ENCODE assay signal across 8 mouse cellular contexts in the genomic region with DNA sequence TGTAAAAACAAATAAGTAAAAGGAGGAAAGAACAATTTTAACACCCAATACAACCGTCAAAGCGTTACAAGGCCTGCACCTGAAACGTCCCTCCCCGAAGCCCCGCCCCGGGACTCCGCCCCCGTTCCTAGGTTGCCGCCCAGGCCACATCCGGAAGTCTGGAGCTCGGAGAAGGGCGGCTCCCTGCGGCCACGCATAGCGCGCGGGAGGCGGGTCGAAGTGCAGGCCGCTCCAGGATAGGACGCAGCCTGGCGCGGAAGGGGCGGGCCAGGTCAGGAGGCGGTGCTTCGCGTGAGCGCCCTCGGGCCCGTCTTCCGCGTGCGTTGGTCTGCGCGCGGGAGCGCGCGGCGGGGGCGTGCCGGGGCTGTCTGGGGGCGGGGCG. TPM values are rescaled to one million over a fixed set of nuclear protein-coding genes. Genes with fewer than 3 reads are reported as not detected.
DNase-seq lines count a peak whose midpoint lies in the region; ATAC-seq and TF ChIP-seq lines count a peak whose summit lies in the region.

No protein-coding gene starts in this region.

- no peaks in the 10 kb centered on the region for H3K27me3 ChIP-seq in embryonic facial prominence, embryonic 13.5 days
- H3K27me3 ChIP-seq in kidney, adult 2 months (replicated peaks; ENCODE audit: control insufficient read depth, insufficient read depth, low read length): no peaks in the 10 kb centered on the region
- no peaks in the 10 kb centered on the region for H3K27me3 ChIP-seq in limb, embryonic 12.5 days
- no peaks in the 10 kb centered on the region for H3K27me3 ChIP-seq in midbrain, embryonic 15.5 days (replicated peaks)
- no peaks in the 10 kb centered on the region for H3K27me3 ChIP-seq in spleen, adult 2 months (ENCODE audit: control insufficient read depth, insufficient read depth, low read length)

- peak overlapping the region; percentile 98 for H3K27ac ChIP-seq in embryonic facial prominence, embryonic 13.5 days
- peak overlapping the region; percentile 79 for H3K27ac ChIP-seq in kidney, adult 2 months (ENCODE audit: insufficient read depth, low read depth, low read length)
- H3K27ac ChIP-seq in limb, embryonic 12.5 days: peak overlapping the region; percentile 97
- H3K27ac ChIP-seq in midbrain, embryonic 15.5 days: peak overlapping the region; percentile 88
- peak overlapping the region; percentile 44; the same call in 1 of the 2 replicates for H3K27ac ChIP-seq in spleen, adult 2 months (ENCODE audit: insufficient read depth, low read length)

- H3K9me3 ChIP-seq in embryonic facial prominence, embryonic 13.5 days: no peaks in the 10 kb centered on the region
- H3K9me3 ChIP-seq in limb, embryonic 12.5 days: no peaks in the 10 kb centered on the region
- no peaks in the 10 kb centered on the region for H3K9me3 ChIP-seq in midbrain, embryonic 15.5 days

- peak overlapping the region; percentile 98 for H3K9ac ChIP-seq in embryonic facial prominence, embryonic 13.5 days
- peak overlapping the region; percentile 97 for H3K9ac ChIP-seq in limb, embryonic 12.5 days (replicated peaks)
- H3K9ac ChIP-seq in midbrain, embryonic 15.5 days: peak overlapping the region; percentile 86; the same call in 1 of the 2 replicates

- TF ChIP-seq CTCF in kidney, adult 2 months (conservative IDR thresholded peaks at IDR 0.05; ENCODE audit: insufficient read depth, insufficient read length, low read depth, low read length): no peak
- TF ChIP-seq CTCF in spleen, adult 2 months (IDR thresholded peaks at IDR 0.05; ENCODE audit: extremely low read depth, insufficient read depth, insufficient read length, insufficient replicate concordance): no peak

- WGBS in embryonic facial prominence, embryonic 13.5 days: 1% methylated on average over 44 of the region's 44 CpGs
- under 1% methylated on average over 41 of the region's 44 CpGs for WGBS in kidney, adult 2 months
- under 1% methylated on average over 44 of the region's 44 CpGs for WGBS in limb, embryonic 12.5 days
- WGBS in midbrain, embryonic 15.5 days: under 1% methylated on average over 30 of the region's 44 CpGs
- 1% methylated on average over 41 of the region's 44 CpGs for WGBS in spleen, adult 2 months

- H3K4me2 ChIP-seq in embryonic facial prominence, embryonic 13.5 days: peak overlapping the region; percentile 55
- H3K4me2 ChIP-seq in limb, embryonic 12.5 days: peak overlapping the region; percentile 49
- peak overlapping the region; percentile 60 for H3K4me2 ChIP-seq in midbrain, embryonic 15.5 days

- TF ChIP-seq POLR2A in kidney, adult 2 months (IDR thresholded peaks at IDR 0.05; ENCODE audit: low read depth, low read length): no peak
- TF ChIP-seq POLR2A in spleen, adult 2 months (IDR thresholded peaks at IDR 0.05; ENCODE audit: low read depth, low read length): no peak

- peaks cover 36% of the 10 kb centered on the region for H3K4me1 ChIP-seq in embryonic facial prominence, embryonic 13.5 days
- peaks cover 21% of the 10 kb centered on the region; the same call in 1 of the 2 replicates for H3K4me1 ChIP-seq in kidney, adult 2 months (ENCODE audit: control insufficient read depth, insufficient read depth, low read length)
- peaks cover 29% of the 10 kb centered on the region for H3K4me1 ChIP-seq in limb, embryonic 12.5 days (replicated peaks)
- H3K4me1 ChIP-seq in midbrain, embryonic 15.5 days: peaks cover 30% of the 10 kb centered on the region
- peaks cover 3% of the 10 kb centered on the region; the same call in 1 of the 2 replicates for H3K4me1 ChIP-seq in spleen, adult 2 months (ENCODE audit: control insufficient read depth, insufficient read depth, insufficient read length)

- H3K4me3 ChIP-seq in embryonic facial prominence, embryonic 13.5 days: peak overlapping the region; percentile 91
- peak overlapping the region; percentile 43 for H3K4me3 ChIP-seq in kidney, adult 2 months (ENCODE audit: insufficient read depth, low read depth, low read length)
- peak overlapping the region; percentile 92 for H3K4me3 ChIP-seq in limb, embryonic 12.5 days (replicated peaks)
- peak overlapping the region; percentile 67 for H3K4me3 ChIP-seq in midbrain, embryonic 15.5 days
- no peak overlapping the region for H3K4me3 ChIP-seq in spleen, adult 2 months (ENCODE audit: extremely low read depth, insufficient read depth, insufficient read length)

- ATAC-seq in embryonic facial prominence, embryonic 13.5 days (ENCODE audit: insufficient number of reproducible peaks, insufficient read depth, low FRiP score, low TSS enrichment, low read depth): peak; percentile 100
- peak; percentile 98 for ATAC-seq in limb, embryonic 12.5 days (ENCODE audit: insufficient number of reproducible peaks, insufficient read depth, low FRiP score, low TSS enrichment, low read depth)
- peak; percentile 99 for ATAC-seq in midbrain, embryonic 15.5 days (replicated peaks)

- no peaks in the 10 kb centered on the region for H3K36me3 ChIP-seq in embryonic facial prominence, embryonic 13.5 days
- no peaks in the 10 kb centered on the region for H3K36me3 ChIP-seq in kidney, adult 2 months (ENCODE audit: control insufficient read depth, insufficient read depth, low read length)
- no peaks in the 10 kb centered on the region for H3K36me3 ChIP-seq in limb, embryonic 12.5 days
- no peaks in the 10 kb centered on the region for H3K36me3 ChIP-seq in midbrain, embryonic 15.5 days (replicated peaks)
- H3K36me3 ChIP-seq in spleen, adult 2 months (ENCODE audit: control insufficient read depth, insufficient read depth, low read length): no peaks in the 10 kb centered on the region

- DNase-seq in 3134 (ENCODE audit: extremely low read depth, insufficient read length, low spot score): peak; percentile 96
- DNase-seq in adrenal gland, postnatal 36 days: peak; percentile 99 to 100
- DNase-seq in heart, adult 18-20 months: peak; percentile 98 to 99
- peak; percentile 99 for DNase-seq in kidney, adult 2 months
- DNase-seq in spleen, adult 2 months (ENCODE audit: low read depth in 1 of 2, low spot score in 2 of 2): peak; percentile 94 to 98

RNA-seq across cellular contexts. Expression of a gene that starts 0.2 kb away (rescaled TPM):
- 10 to 100 TPM; 30.7 to 40.9 TPM for total RNA-seq in adrenal gland, postnatal 36 days (2021)
- polyA plus RNA-seq in embryonic facial prominence, embryonic 13.5 days (2015; fragmentation: Nextera tagmentation; extraction: Ambion mirVana): 54.0 and 54.1 TPM in 2 replicates
- 10 to 100 TPM; 12.8 to 15.9 TPM for total RNA-seq in heart, adult 18-20 months (2021)
- 11.7 and 11.8 TPM in 2 replicates for polyA plus RNA-seq in kidney, adult 2 months (2012; rRNA removed)
- 50.6 and 57.8 TPM in 2 replicates for polyA plus RNA-seq in limb, embryonic 12.5 days (2016; fragmentation: Nextera tagmentation; extraction: Ambion mirVana)
- polyA plus RNA-seq in midbrain, embryonic 15.5 days (2015; fragmentation: Nextera tagmentation; extraction: Ambion mirVana): 55.8 and 59.3 TPM in 2 replicates
- 5.1 and 7.8 TPM in 2 replicates for polyA plus RNA-seq in spleen, adult 2 months (2012; rRNA removed)

RNA-seq across cellular contexts. Expression of a gene that starts 28.2 kb away (rescaled TPM):
- 10 to 100 TPM; 22.1 to 26.5 TPM for total RNA-seq in adrenal gland, postnatal 36 days (2021)
- 8.8 and 8.9 TPM in 2 replicates for polyA plus RNA-seq in embryonic facial prominence, embryonic 13.5 days (2015; fragmentation: Nextera tagmentation; extraction: Ambion mirVana)
- 10 to 100 TPM; 78.7 to 79.5 TPM for total RNA-seq in heart, adult 18-20 months (2021)
- 60.5 and 63.4 TPM in 2 replicates for polyA plus RNA-seq in kidney, adult 2 months (2012; rRNA removed)
- 7.5 and 8.3 TPM in 2 replicates for polyA plus RNA-seq in limb, embryonic 12.5 days (2016; fragmentation: Nextera tagmentation; extraction: Ambion mirVana)
- polyA plus RNA-seq in midbrain, embryonic 15.5 days (2015; fragmentation: Nextera tagmentation; extraction: Ambion mirVana): 10.2 and 13.2 TPM in 2 replicates
- 11.0 and 12.1 TPM in 2 replicates for polyA plus RNA-seq in spleen, adult 2 months (2012; rRNA removed)

Comparison
In these comparisons a context has a peak if more than half of its experiments do, and no peak if none do; other contexts are left out.
1. H3K27ac ChIP-seq: peak in every context shown above with its lines; median percentile 98 in embryonic facial prominence, embryonic 13.5 days; 97 in limb, embryonic 12.5 days; 88 in midbrain, embryonic 15.5 days; 79 in kidney, adult 2 months; 44 in spleen, adult 2 months.